Mouse (Mus musculus): ENCODE data around the gene Flnb. TPM values are rescaled to one million over a fixed set of nuclear protein-coding genes. Genes with fewer than 3 reads are reported as not detected.

Gene Flnb
- total RNA-seq, 2 experiments from 2014 or later, result 47.4 to 50.6 TPM

DNA sequence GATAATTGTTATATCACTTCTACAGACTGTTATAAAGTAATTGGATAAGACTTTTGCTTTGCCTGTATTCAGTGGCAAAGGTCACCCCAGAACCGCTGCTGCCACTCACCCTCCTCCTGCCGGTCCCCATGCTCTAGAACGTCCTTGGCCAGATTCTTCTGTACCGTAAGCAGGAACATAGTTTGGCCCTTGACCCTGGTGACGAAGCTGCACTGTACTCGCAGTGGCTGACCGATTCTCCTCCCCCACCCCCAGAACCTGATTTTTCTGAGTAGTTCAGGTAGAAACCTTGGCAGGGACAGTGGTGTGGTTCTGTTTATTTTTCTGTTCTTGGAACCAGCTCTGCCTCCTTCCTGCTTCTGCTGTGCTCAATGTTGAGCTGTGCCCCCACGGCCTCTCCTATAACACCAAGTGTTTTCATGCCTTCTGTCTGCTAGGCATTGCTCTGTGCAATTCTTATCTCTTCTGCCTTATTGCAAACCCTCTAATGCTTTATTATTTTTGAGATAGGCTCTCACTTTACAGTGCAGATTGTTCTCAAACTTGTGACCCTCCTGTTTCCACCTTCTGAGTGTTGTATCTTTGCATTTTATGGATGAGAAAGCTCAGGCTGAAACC lies 7.0 kb downstream of the Flnb start:
- DNase-seq (ENCODE audit: low spot score in 2 of 2), result no peak

DNA sequence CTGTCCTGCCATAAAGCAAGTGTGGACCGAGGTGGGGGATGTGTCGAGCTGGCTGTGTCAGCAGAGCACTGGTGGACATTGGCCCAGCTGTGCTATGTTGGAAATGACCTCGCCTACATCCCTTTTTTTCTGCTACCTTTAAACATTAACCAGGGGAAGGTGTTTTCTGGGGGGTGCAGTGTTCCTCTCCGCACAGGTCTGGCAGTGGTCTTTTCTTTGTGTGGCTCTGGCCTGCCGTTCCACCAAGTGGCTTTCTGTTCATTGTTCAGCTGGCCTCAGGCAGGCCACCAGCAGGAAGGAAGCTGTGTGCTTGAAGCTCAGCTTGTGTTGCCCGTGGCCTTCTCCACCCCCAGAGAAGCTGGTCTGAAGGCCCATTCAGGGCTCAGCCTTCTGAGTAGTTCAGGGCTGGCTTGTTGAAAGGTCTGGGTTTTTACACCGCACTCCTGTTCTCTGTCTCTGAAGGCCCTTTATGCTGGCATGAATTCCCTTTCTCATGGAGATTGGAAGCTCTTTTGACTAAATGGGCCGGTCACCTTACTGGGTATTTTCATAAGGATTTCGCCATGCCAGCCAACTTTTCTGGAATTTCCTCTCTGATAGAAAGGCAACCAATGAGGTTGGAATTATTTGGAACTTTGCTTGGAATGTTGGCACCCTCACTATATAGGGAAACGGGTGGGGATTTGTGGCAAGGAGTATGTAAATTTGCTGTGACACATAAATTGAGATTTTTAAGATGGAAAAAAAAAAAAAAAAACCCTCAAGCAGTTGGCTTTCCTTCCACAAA lies 8.6 kb downstream of the Flnb start:
- DNase-seq (ENCODE audit: low spot score in 2 of 2), result no peak

GRCm38 (mm10) chr14:7829181-7829580 lies 11.4 kb downstream of the Flnb start:
- no peak for DNase-seq (ENCODE audit: low spot score in 2 of 2)

- DNase-seq (ENCODE audit: low spot score in 2 of 2), result no peak
Measured at GRCm38 (mm10) chr14:7831770-7832439, 14.1 kb downstream of the Flnb start.

GRCm38 (mm10) chr14:7832440-7832783 lies 14.7 kb downstream of the Flnb start:
- DNase-seq (ENCODE audit: low spot score in 2 of 2), result peak in 1 of 2 experiments; percentile 32

DNA sequence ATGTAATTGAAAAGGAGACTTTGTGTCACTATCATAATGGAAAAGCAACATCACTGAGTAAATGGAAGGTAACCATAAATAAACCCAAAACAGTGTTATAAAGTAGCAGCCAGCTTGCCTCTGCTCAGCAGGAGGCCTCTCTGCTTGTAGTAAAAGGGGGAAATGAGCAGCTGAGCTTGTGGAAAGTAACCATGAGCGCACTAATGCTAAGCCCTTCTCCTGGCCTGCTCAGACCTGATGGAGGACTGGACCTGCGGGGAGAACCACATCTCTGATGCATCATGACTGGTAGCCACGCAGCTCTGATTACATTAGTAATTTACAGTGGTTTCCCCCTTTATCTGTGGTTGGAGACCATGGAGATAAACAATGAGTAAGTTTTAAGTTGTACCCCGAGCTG lies 15.7 kb downstream of the Flnb start:
- DNase-seq (ENCODE audit: low spot score in 2 of 2), result no peak

DNA sequence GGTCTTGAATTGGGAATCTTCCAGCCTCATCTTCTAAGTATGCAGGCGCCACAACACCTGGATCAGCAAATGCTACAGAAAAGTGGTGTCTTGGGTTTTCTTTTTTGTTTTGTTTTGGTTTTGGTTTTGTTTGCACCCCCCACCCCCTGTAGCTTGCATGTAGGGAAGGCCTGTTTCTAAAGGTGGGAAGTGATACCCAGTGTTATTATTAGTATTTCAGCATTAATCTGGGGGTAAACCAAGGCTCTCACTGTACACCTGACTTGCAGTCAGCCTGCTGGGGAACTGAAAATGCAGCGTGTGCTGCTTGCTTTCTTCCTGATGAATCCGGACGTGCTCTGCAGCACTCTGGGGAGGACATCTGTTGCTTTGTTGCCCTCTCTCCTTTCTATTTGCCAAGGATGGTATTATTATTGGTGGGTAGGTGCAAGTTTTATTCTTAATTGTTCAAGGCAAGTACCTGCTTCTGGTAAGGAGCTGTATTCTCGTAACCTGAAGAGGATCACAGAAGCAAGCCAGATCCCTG lies 20.9 kb downstream of the Flnb start:
- no peak for DNase-seq (ENCODE audit: low spot score in 2 of 2)

DNA sequence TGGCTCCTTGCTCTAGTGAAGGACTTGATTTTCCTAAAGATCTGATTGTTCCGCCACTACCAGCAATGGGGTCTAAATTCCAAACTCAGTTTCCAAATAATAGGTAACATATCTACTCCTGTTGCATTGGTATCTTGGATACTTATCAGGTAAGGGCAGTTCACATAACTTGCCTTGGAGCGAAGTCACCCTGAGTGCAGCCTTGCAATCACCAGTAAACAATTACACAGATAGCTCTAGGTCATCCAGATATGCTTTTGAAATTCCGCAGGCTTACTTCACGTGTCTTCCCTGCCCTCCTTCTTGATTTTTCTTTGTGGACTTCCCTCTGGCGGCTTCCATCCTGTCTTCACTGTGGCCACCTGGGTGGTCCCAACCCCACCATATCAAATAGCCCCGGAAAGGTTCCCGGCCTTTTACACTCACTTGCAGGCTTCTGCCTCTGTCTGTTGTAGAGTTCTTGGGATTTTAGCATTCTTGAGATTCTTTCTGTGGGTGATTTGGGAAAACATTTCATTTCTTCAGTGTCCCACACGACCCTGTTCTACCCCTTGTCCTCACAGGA lies 22.3 kb downstream of the Flnb start:
- DNase-seq (ENCODE audit: low spot score in 2 of 2), result no peak

DNA sequence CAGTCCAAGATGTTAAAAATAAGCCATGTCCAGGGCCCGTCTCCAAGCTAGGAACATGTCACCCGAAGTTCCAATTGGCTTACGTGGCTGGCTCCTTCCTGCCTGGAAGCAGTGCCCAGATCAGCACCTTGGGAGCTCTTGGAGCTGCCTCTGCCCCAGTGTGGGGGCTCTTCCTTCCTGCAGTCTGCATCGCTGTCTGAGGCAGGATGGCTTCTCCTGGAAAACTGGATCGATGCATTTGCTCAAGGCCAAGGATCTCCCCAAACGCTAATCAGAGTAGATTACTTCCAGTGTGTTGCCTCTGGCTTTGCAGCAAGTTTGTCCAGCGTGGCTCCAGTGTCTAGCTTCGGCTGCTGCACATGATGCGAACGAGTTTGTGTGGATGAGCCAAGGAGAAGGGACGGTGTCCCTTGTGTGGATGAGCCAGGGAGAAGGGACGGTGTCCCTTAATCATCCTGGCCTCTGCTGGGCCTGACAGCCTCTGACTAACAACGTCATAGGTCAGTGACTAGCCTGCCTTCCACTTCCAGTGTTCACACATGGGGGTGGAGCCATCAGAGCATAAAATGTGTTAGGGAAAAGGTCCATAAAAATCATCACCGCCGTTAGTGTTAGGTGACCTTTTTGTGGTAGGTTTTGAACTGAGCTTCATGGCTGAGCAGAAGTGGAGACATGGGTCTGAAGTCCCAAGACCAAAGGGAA lies 25.0 kb downstream of the Flnb start:
- DNase-seq (ENCODE audit: low spot score in 2 of 2), result no peak

- no peak for DNase-seq (ENCODE audit: low spot score in 2 of 2)
Measured at GRCm38 (mm10) chr14:7846696-7847095, 28.9 kb downstream of the Flnb start.

DNA sequence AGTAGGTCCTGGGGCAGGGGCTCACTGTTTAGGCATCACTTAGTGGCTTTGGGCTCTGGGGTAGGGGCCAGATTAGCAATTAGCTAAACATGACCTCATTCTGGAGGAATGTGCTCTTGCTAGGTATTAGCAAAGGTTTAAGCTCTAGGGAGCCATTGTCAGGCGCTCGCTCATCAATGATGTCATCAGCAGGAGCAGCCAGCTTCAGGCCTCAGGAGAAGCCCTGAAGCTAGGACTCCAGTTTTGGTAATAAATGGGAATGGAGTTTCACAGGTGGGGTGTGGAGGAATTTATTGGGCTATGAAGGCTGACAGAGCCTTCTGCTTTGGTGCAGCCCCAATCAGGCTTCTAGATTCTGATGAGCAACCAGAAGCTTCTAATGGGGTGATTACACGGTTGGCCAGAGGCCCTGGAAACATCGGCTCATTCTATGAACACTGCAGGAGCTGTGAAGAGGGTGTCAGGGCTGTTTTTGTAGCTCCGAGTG lies 30.0 kb downstream of the Flnb start:
- no peak for DNase-seq (ENCODE audit: low spot score in 2 of 2)

- no peak for DNase-seq (ENCODE audit: low spot score in 2 of 2)
Measured at GRCm38 (mm10) chr14:7850913-7851312, 33.2 kb downstream of the Flnb start.

- DNase-seq (ENCODE audit: low spot score in 2 of 2), result no peak
Measured at GRCm38 (mm10) chr14:7851543-7852065, 33.8 kb downstream of the Flnb start.

- DNase-seq (ENCODE audit: low spot score in 2 of 2), result no peak
Measured at GRCm38 (mm10) chr14:7853691-7854090, 35.9 kb downstream of the Flnb start.

GRCm38 (mm10) chr14:7854366-7854765 lies 36.6 kb downstream of the Flnb start:
- peak in 1 of 2 experiments; percentile 20 for DNase-seq (ENCODE audit: low spot score in 2 of 2)

DNA sequence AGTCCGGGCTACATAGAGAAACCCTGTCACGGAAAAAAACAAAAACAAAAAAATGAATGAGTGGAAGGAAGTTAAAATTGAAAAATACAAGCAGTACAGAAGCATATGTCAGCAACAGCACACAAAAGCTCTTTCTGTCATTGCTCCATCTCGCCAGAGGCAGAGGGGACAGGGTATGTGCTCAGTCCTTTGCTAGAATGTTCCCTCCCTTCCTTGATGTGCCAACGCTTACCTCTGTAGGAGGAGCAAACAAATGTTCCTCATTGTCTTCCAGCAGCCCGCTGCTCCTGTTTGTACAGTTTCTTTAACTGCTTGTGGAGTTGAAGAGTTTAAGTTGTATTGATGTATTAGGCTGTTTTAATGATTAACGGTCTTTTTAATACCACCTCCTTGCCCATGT lies 37.3 kb downstream of the Flnb start:
- no peak for DNase-seq (ENCODE audit: low spot score in 2 of 2)

GRCm38 (mm10) chr14:7855501-7855900 lies 37.7 kb downstream of the Flnb start:
- DNase-seq (ENCODE audit: low spot score in 2 of 2), result no peak

GRCm38 (mm10) chr14:7856348-7856747 lies 38.6 kb downstream of the Flnb start:
- no peak for DNase-seq (ENCODE audit: low spot score in 2 of 2)

DNA sequence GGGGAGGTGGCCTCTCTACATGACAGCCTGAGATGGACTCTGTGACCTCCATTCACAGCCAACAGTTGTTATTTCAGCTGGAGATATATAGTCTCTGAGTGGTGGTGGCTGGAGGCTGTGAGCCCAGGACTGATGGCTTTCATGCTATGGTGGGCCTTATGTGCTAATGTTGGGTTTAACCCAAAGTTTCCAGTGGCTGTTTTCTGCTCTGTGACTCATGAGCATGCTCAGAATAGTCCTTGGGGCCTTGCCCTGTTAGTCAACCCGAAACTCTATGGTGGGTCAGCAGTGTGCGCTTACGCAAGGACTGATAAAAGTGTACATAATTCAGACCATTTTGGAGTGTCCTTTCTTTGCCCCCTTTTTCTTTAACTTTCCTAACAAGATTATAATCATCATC lies 40.1 kb downstream of the Flnb start:
- DNase-seq (ENCODE audit: low spot score in 2 of 2), result no peak

DNA sequence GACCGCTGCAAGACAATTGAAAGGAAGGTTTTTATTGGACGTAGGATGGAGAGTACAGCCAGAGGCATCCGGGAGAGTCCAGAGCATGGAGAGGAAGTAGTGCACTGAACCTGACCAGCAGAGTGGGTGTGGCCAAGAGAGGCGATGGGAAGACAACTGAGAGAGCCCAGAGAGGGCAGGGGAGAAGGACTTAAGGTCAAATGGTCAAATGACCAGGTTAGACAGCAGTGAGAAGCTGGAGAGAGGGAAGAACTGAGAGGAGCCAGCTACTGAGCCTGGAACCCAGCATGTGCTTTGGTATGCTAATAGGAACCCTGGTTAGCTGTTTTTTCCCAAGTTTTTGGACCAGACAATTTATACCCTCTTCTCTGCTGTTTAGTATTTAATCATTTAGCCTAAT lies 40.7 kb downstream of the Flnb start:
- no peak for DNase-seq (ENCODE audit: low spot score in 2 of 2)
